ENCODE assay signal across 8 mouse cellular contexts in genomic region chr2:128862636-128863035, GRCm38 (mm10). TPM values are rescaled to one million over a fixed set of nuclear protein-coding genes. Genes with fewer than 3 reads are reported as not detected.
DNase-seq lines count a peak whose midpoint lies in the region; ATAC-seq lines count a peak whose summit lies in the region.

Gene Fbln7 (plus strand): TSS chr2:128862981.

- H3K4me1 ChIP-seq in kidney, embryonic 14.5 days (ENCODE audit: control insufficient read depth, insufficient read depth, low read length), result 0 out of 2 replicates have a peak, but pooled peaks cover 5% of the 10 kb centered on the region
- no peaks in the 10 kb centered on the region for H3K4me1 ChIP-seq in embryonic facial prominence, embryonic 12.5 days
- peaks cover 7% of the 10 kb centered on the region for H3K4me1 ChIP-seq in hindbrain, embryonic 16.5 days (ENCODE audit: control insufficient read depth, insufficient read depth, low read depth, low read length)
- H3K4me1 ChIP-seq in midbrain, embryonic 16.5 days (ENCODE audit: control insufficient read depth, insufficient read depth, low read length), result no peaks in the 10 kb centered on the region

- H3K27me3 ChIP-seq in kidney, embryonic 14.5 days (ENCODE audit: control insufficient read depth, insufficient read depth, low read length), result no peaks in the 10 kb centered on the region
- 0 out of 2 replicates have a peak, but pooled peaks cover 2% of the 10 kb centered on the region for H3K27me3 ChIP-seq in embryonic facial prominence, embryonic 12.5 days
- peaks cover 13% of the 10 kb centered on the region; the same call in 1 of the 2 replicates for H3K27me3 ChIP-seq in hindbrain, embryonic 16.5 days (replicated peaks; ENCODE audit: control insufficient read depth, insufficient read depth, low read length)
- H3K27me3 ChIP-seq in midbrain, embryonic 16.5 days (ENCODE audit: control insufficient read depth, insufficient read depth, low read depth, low read length), result peaks cover 3% of the 10 kb centered on the region

- no peak for DNase-seq in kidney, adult 11 months
- no peak for DNase-seq in spleen, postnatal 14 days (ENCODE audit: low spot score in 2 of 2)
- no peak for DNase-seq in gastrocnemius, adult 18-20 months (ENCODE audit: low spot score)
- DNase-seq in left cerebral cortex, adult 9 months (ENCODE audit: low spot score in 2 of 2), result no peak

- H3K9ac ChIP-seq in kidney, embryonic 14.5 days (ENCODE audit: low read depth, low read length), result peak within 1 kb of the TSS; percentile 54
- peak within 1 kb of the TSS; percentile 62 for H3K9ac ChIP-seq in embryonic facial prominence, embryonic 12.5 days
- peak within 1 kb of the TSS; percentile 72 for H3K9ac ChIP-seq in hindbrain, embryonic 16.5 days (ENCODE audit: low read depth, low read length)
- H3K9ac ChIP-seq in midbrain, embryonic 16.5 days (ENCODE audit: low read depth, low read length), result peak within 1 kb of the TSS; percentile 66

- no peak within 1 kb of the TSS for H3K27ac ChIP-seq in kidney, embryonic 14.5 days (ENCODE audit: low read depth, low read length)
- no peak within 1 kb of the TSS for H3K27ac ChIP-seq in embryonic facial prominence, embryonic 12.5 days
- H3K27ac ChIP-seq in hindbrain, embryonic 16.5 days (ENCODE audit: low read depth, low read length), result no peak within 1 kb of the TSS
- H3K27ac ChIP-seq in midbrain, embryonic 16.5 days (ENCODE audit: low read length), result no peak within 1 kb of the TSS

- H3K36me3 ChIP-seq in kidney, embryonic 14.5 days (ENCODE audit: control insufficient read depth, insufficient read depth, low read length), result no peaks in the 10 kb centered on the region
- H3K36me3 ChIP-seq in embryonic facial prominence, embryonic 12.5 days, result no peaks in the 10 kb centered on the region
- no peaks in the 10 kb centered on the region for H3K36me3 ChIP-seq in hindbrain, embryonic 16.5 days (ENCODE audit: control insufficient read depth, insufficient read depth, low read length)
- H3K36me3 ChIP-seq in midbrain, embryonic 16.5 days (ENCODE audit: control insufficient read depth, insufficient read depth, low read length), result no peaks in the 10 kb centered on the region

- peak within 1 kb of the TSS; percentile 91 for H3K4me2 ChIP-seq in kidney, embryonic 14.5 days (replicated peaks; ENCODE audit: low read depth, low read length)
- H3K4me2 ChIP-seq in embryonic facial prominence, embryonic 12.5 days (replicated peaks), result peak within 1 kb of the TSS; percentile 94
- peak within 1 kb of the TSS; percentile 96 for H3K4me2 ChIP-seq in hindbrain, embryonic 16.5 days (ENCODE audit: low read length)
- peak within 1 kb of the TSS; percentile 86 for H3K4me2 ChIP-seq in midbrain, embryonic 16.5 days (ENCODE audit: low read length)

- no peaks in the 10 kb centered on the region for H3K9me3 ChIP-seq in kidney, embryonic 14.5 days (ENCODE audit: control insufficient read depth, low read length)
- no peaks in the 10 kb centered on the region for H3K9me3 ChIP-seq in embryonic facial prominence, embryonic 12.5 days
- 0 out of 2 replicates have a peak, but pooled peaks cover 2% of the 10 kb centered on the region for H3K9me3 ChIP-seq in hindbrain, embryonic 16.5 days (ENCODE audit: control insufficient read depth, low read length)
- H3K9me3 ChIP-seq in midbrain, embryonic 16.5 days (replicated peaks; ENCODE audit: control insufficient read depth, low read length, poor library complexity, severe bottlenecking), result no peaks in the 10 kb centered on the region

- no peak for ATAC-seq in kidney, embryonic 14.5 days (ENCODE audit: low FRiP score, low TSS enrichment)
- no peak for ATAC-seq in embryonic facial prominence, embryonic 12.5 days (ENCODE audit: insufficient number of reproducible peaks, insufficient read depth, low FRiP score, low TSS enrichment)
- ATAC-seq in hindbrain, embryonic 16.5 days, result no peak
- no peak for ATAC-seq in midbrain, embryonic 16.5 days

- H3K4me3 ChIP-seq in kidney, embryonic 14.5 days (ENCODE audit: low read length), result peak within 1 kb of the TSS; percentile 52
- peak within 1 kb of the TSS; percentile 49 for H3K4me3 ChIP-seq in embryonic facial prominence, embryonic 12.5 days
- H3K4me3 ChIP-seq in hindbrain, embryonic 16.5 days (ENCODE audit: low read length), result peak within 1 kb of the TSS; percentile 53
- peak within 1 kb of the TSS; percentile 53 for H3K4me3 ChIP-seq in midbrain, embryonic 16.5 days (ENCODE audit: low read depth, low read length)

- 87% methylated on average over 9 of the region's 9 CpGs for WGBS in kidney, embryonic 14.5 days
- WGBS in embryonic facial prominence, embryonic 12.5 days, result 87% methylated on average over 9 of the region's 9 CpGs
- 93% methylated on average over 9 of the region's 9 CpGs for WGBS in hindbrain, embryonic 16.5 days
- 94% methylated on average over 9 of the region's 9 CpGs for WGBS in midbrain, embryonic 16.5 days

RNA-seq across cellular contexts. Expression of gene Fbln7, which starts in this region (rescaled TPM):
- 3.3 and 4.7 TPM in 2 replicates for polyA plus RNA-seq in kidney, embryonic 14.5 days (2014; fragmentation: Nextera tagmentation; extraction: Ambion mirVana)
- 3.4 TPM in 2 replicates for polyA plus RNA-seq in embryonic facial prominence, embryonic 12.5 days (2016; fragmentation: Nextera tagmentation; extraction: Ambion mirVana)
- 3.7 and 4.3 TPM in 2 replicates for polyA plus RNA-seq in hindbrain, embryonic 16.5 days (2015; fragmentation: Nextera tagmentation; extraction: Ambion mirVana)
- polyA plus RNA-seq in midbrain, embryonic 16.5 days (2015; fragmentation: Nextera tagmentation; extraction: Ambion mirVana), result 2.7 and 4.0 TPM in 2 replicates
- total RNA-seq in gastrocnemius, adult 18-20 months (2021), result 1 to 10 TPM; 2.0 to 3.1 TPM
